Mouse (Mus musculus): ENCODE data around the gene Rrbp1. TPM values are rescaled to one million over a fixed set of nuclear protein-coding genes. Genes with fewer than 3 reads are reported as not detected.
A peak's percentile ranks its signal among the peaks of the same experiment; 100 is the strongest.

The Rrbp1 gene
- polyA plus RNA-seq (2015; fragmentation: Nextera tagmentation; extraction: Ambion mirVana): 83.1 and 86.8 TPM in 2 replicates

DNA sequence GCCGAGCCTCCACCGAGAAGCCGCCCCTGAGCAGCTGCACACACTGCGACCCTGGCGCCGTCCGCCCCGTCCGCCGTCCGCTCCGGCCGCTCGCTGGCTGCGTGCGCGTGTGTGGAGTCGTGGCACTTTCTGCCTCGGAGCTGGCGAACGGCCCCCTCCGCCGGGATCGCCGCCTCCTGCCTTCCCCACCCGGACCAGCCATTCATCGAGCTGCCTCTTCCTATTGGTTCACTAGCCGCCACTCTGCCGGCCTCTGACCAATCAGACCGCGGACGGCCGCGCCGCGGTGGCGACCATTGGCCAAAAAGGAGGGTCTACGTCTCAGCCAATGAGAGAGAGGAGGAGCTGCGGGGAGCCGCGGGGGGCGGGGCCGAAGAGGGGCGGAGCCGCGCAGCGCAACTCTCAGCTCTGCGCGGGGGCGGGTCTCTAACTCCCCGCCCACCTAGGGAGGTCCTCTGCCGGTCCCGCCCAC, at the start of gene Rrbp1:
Rrbp1 (minus strand) TSS at position 184 of the 472 bp plus-strand sequence.
- H3K27me3 ChIP-seq: no peaks in the 10 kb centered on the region
- peak within 1 kb of the TSS; percentile 98 for H3K27ac ChIP-seq
- H3K9ac ChIP-seq: peak within 1 kb of the TSS; percentile 97
- no peaks in the 10 kb centered on the region for H3K9me3 ChIP-seq
- ATAC-seq (ENCODE audit: borderline replicate concordance, extremely low read depth, low FRiP score, low TSS enrichment): peak; percentile 98
- peaks cover 5% of the 10 kb centered on the region; the same call in 1 of the 2 replicates for H3K36me3 ChIP-seq
- peaks cover 44% of the 10 kb centered on the region for H3K4me1 ChIP-seq
- peak within 1 kb of the TSS; percentile 69 for H3K4me2 ChIP-seq
- under 1% methylated on average over 52 of the region's 53 CpGs for WGBS
- H3K4me3 ChIP-seq: peak within 1 kb of the TSS; percentile 98

DNA sequence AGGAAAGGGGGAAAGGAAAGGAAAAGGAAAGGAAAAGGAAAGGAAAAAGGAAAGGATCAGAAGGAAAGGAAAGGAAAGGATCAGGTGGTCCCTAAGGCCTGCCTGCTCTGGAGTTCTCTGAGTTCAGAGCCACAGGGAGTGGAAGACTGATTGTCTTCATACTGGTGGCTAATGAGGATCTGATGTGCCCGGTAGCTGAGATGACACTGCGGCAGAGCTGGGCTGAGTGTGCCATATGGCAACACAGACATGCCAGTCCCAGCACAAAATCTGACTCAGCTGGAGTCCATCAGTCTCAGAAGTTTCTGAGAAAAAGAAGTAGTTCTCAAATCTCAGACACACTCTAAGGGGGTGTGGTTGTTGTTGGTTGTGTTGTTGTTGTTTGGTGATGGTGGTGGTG, 46.7 kb upstream of the Rrbp1 start:
- no peaks in the 10 kb centered on the region for H3K4me1 ChIP-seq
- no peak overlapping the region for H3K4me3 ChIP-seq
- H3K4me2 ChIP-seq: no peak overlapping the region
- no peaks in the 10 kb centered on the region for H3K36me3 ChIP-seq
- H3K27ac ChIP-seq: no peak overlapping the region
- H3K27me3 ChIP-seq: no peaks in the 10 kb centered on the region
- H3K9me3 ChIP-seq: no peaks in the 10 kb centered on the region
- 80% methylated on average over 2 of the region's 2 CpGs for WGBS
- H3K9ac ChIP-seq: no peak overlapping the region
- ATAC-seq (ENCODE audit: borderline replicate concordance, extremely low read depth, low FRiP score, low TSS enrichment): no peak

DNA sequence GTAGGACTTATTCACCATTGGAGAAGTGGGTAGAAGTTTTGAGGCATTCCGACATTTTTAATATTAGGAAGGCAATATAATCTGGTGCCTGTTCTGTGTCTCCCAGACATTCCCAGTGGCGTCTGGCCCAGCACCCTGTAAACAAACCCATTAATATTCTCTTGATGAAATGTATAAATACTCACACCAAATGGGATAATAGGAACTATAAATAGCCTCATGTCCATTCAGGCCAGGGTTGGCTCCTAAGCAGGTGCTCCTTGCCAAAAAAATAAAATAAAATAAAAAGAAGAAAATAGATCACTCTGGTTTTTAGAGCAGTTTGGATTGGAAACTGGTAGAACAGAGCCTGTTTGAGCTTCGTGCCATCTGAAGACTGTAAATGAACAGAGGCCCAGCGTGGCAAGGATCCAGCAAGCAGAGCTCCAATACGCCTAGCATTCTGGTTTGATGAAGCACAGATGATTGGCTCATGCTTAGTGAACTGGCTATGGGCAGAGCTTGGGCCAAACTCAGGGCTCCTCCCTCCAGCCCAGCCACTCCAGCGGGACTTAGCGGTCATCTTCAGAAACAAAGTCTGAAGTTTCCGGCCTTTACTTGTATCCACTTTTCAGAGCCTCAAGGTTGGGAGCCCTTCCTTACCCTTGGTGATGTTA, 41.5 kb upstream of the Rrbp1 start:
- Histone ChIP-seq H3K4me1 (no peaks in the 10 kb centered on the region), H3K9me3 (no peaks in the 10 kb centered on the region), H3K27ac (no peak overlapping the region), H3K9ac (no peak overlapping the region), H3K4me3 (no peak overlapping the region), H3K36me3 (no peaks in the 10 kb centered on the region), H3K27me3 (no peaks in the 10 kb centered on the region), H3K4me2 (no peak overlapping the region)
- ATAC-seq (ENCODE audit: borderline replicate concordance, extremely low read depth, low FRiP score, low TSS enrichment): no peak
- WGBS: 87% methylated on average over 8 of the region's 8 CpGs

DNA sequence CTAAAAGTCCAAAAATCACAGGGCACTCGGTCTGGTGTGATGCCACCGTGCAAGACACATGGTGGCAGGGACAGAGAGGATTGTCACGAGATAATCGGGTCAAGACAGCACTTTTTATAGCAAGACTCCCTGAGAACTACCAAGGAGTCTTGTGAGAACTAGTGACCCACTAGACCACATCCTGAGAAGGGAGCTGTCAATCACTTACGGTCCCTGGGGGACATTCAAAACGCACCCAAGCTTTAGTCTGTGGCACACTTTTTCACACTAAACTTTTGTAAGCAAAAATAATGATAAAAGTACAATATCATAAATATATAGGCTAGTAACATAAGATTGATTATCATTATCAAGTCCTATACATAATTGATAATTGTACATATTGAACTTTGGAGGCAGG, 39.8 kb upstream of the Rrbp1 start:
- Histone ChIP-seq H3K4me3 (no peak overlapping the region), H3K9ac (no peak overlapping the region), H3K9me3 (no peaks in the 10 kb centered on the region), H3K27ac (no peak overlapping the region), H3K4me1 (peaks cover 3% of the 10 kb centered on the region; the same call in 1 of the 2 replicates), H3K36me3 (no peaks in the 10 kb centered on the region), H3K27me3 (no peaks in the 10 kb centered on the region), H3K4me2 (no peak overlapping the region)
- 85% methylated on average over 6 of the region's 6 CpGs for WGBS
- ATAC-seq (ENCODE audit: borderline replicate concordance, extremely low read depth, low FRiP score, low TSS enrichment): no peak

DNA sequence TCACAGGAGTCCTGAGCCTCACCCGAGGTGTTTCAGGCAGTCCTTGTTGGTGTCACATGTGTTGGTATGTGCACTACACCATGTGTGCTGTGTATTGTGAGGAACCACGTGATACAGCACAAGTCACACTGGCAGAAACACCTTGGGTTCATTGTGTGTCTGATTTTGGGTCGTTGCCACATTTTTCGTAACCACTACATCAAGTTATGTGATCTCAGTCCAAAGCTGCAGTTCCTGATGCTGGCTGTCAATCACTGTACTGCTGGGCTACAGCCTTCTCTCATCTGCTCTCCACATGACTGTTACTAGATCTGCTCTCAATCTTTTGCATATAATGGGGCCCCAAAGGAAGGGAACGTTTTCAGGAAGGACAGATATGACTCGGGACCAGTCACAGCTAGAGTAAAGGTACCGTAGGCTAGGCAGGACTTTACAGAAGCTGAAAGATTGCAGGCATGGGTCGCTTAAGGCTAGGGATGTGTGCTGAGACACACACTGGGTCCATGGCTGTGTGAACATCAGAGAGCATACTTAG, 39.1 kb upstream of the Rrbp1 start:
- Histone ChIP-seq H3K9me3 (no peaks in the 10 kb centered on the region), H3K4me3 (no peak overlapping the region), H3K9ac (no peak overlapping the region), H3K4me1 (peaks cover 3% of the 10 kb centered on the region; the same call in 1 of the 2 replicates), H3K36me3 (no peaks in the 10 kb centered on the region), H3K4me2 (no peak overlapping the region), H3K27ac (no peak overlapping the region), H3K27me3 (no peaks in the 10 kb centered on the region)
- 70% methylated on average over 8 of the region's 8 CpGs for whole genome bisulfite sequencing
- ATAC-seq (ENCODE audit: borderline replicate concordance, extremely low read depth, low FRiP score, low TSS enrichment): no peak

DNA sequence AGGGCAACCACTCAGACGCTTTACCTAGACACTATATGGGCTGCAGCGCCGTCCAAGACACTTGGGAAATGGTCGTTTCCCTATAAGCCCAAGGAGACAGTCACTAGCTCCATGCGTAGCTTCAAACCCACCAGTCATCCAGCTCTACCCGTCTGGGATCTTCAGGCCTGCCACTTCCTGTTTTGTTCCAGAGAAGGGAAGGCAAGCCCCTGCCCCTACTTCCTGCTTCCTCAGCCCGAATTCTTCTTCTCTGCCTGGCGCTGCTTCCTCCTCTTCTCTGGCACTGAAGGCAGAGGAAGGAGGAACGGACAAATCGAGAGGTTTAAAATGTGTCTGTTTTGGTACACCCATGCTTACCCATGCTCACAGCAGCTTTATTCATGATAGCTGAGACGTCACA, 35.9 kb upstream of the Rrbp1 start:
- 56% methylated on average over 11 of the region's 11 CpGs for WGBS
- ATAC-seq (ENCODE audit: borderline replicate concordance, extremely low read depth, low FRiP score, low TSS enrichment): no peak
- no peak overlapping the region; the same call in 1 of the 2 replicates for H3K27ac ChIP-seq

DNA sequence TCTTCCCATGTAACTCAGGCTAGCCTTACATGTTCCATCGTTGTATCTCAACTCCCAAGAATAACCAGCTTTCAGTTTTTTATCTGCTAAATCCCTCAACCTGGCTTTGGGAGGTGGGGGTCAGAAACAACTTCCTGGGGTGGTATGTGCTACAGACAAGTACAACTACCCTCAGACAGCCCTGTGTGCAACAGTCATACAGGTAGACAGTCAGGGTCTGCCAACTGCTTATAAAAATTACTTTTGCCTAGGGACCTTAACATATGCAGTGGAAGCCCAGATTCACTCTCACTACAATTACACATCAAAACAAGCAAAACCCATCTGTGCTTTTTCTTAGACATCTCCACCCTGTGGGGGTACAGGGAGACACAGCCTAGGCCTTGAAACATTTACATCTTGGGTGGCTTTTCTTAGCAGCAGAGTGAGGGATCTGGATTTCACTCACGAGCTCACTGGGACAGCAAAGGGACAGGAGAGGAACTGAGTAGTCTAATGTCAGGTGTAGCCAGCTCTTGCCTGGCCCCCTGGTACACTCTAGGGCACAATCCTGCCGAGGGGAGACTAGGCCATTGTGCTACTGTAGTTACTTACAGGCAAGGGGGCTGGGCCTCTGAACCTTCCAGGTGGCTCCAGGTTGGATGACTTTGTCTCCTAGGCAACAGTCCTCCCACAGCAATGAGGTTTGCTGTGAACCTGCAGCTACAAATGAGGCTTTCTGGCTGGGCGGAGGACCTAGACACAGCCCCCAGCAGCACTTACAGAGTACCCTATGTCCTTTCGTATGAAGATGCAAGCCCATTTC, 34.9 kb upstream of the Rrbp1 start:
- Histone ChIP-seq H3K27me3 (no peaks in the 10 kb centered on the region), H3K4me2 (no peak overlapping the region), H3K9me3 (no peaks in the 10 kb centered on the region; the same call in 1 of the 2 replicates), H3K9ac (no peak overlapping the region), H3K27ac (no peak overlapping the region), H3K36me3 (no peaks in the 10 kb centered on the region), H3K4me3 (no peak overlapping the region), H3K4me1 (peaks cover 3% of the 10 kb centered on the region; the same call in 1 of the 2 replicates)
- WGBS: 58% methylated on average over 5 of the region's 5 CpGs
- no peak for ATAC-seq (ENCODE audit: borderline replicate concordance, extremely low read depth, low FRiP score, low TSS enrichment)

More for the DNA sequence above, 35.9 kb upstream of the Rrbp1 start:
- Histone ChIP-seq H3K4me2 (no peak overlapping the region), H3K9ac (no peak overlapping the region), H3K4me1 (peaks cover 3% of the 10 kb centered on the region; the same call in 1 of the 2 replicates), H3K9me3 (no peaks in the 10 kb centered on the region; the same call in 1 of the 2 replicates), H3K36me3 (no peaks in the 10 kb centered on the region), H3K4me3 (no peak overlapping the region), H3K27me3 (no peaks in the 10 kb centered on the region)

DNA sequence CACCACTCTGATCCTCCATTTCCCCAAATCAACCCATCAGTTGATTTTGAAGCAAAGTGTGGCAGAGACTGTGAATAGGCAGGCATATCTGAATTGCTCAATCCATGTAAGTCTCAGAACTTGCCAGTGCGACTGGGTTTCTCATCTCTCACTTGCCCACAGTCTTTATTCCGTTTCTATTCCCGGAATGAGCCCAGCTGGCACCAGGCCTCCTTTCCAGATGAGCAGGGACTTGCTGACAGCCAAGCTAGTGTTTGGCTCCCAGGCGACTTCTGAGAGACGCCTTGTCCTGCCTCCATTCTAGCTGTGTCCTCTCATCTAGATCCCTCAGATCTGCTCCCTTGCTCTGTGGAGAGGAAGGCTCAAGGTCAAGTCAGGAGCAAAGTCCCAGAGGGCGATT, 33.7 kb upstream of the Rrbp1 start:
- H3K9me3 ChIP-seq: no peaks in the 10 kb centered on the region; the same call in 1 of the 2 replicates
- H3K4me1 ChIP-seq: peaks cover 3% of the 10 kb centered on the region; the same call in 1 of the 2 replicates
- no peak overlapping the region for H3K9ac ChIP-seq
- H3K27ac ChIP-seq: no peak overlapping the region
- H3K4me3 ChIP-seq: no peak overlapping the region
- H3K27me3 ChIP-seq: no peaks in the 10 kb centered on the region
- no peak for ATAC-seq (ENCODE audit: borderline replicate concordance, extremely low read depth, low FRiP score, low TSS enrichment)
- H3K4me2 ChIP-seq: no peak overlapping the region
- 62% methylated on average over 6 of the region's 6 CpGs for WGBS
- no peaks in the 10 kb centered on the region for H3K36me3 ChIP-seq

DNA sequence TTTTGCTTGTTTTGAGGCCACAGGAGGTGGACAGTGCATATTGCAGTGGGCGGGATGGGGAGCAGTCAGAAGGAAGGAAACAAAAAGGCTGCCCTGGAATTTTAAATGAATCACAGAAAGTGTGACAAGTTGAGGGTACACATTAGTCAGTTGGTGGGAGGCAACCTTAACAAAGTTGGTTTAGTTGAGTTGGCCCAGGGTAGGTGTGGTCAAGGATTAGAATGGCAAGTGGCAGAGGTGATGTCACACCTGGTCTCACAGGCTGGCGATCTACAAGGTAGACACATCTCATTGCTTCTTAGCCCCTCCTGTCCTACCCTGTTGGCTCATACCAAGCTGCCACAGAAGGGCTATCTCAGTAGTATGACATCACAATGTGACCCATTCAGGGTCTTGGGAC, 21.6 kb upstream of the Rrbp1 start, which contains the start of gene Banf2:
Banf2 (plus strand) TSS at position 396 of the 400 bp plus-strand sequence.
- no peak within 1 kb of the TSS for H3K9ac ChIP-seq
- H3K27me3 ChIP-seq: no peaks in the 10 kb centered on the region
- no peak within 1 kb of the TSS for H3K4me3 ChIP-seq
- H3K27ac ChIP-seq: no peak within 1 kb of the TSS
- H3K36me3 ChIP-seq: no peaks in the 10 kb centered on the region
- no peaks in the 10 kb centered on the region for H3K9me3 ChIP-seq
- H3K4me1 ChIP-seq: no peaks in the 10 kb centered on the region
- no peak for ATAC-seq (ENCODE audit: borderline replicate concordance, extremely low read depth, low FRiP score, low TSS enrichment)
- WGBS: 83% methylated on average over 2 of the region's 2 CpGs
- H3K4me2 ChIP-seq: no peak within 1 kb of the TSS

DNA sequence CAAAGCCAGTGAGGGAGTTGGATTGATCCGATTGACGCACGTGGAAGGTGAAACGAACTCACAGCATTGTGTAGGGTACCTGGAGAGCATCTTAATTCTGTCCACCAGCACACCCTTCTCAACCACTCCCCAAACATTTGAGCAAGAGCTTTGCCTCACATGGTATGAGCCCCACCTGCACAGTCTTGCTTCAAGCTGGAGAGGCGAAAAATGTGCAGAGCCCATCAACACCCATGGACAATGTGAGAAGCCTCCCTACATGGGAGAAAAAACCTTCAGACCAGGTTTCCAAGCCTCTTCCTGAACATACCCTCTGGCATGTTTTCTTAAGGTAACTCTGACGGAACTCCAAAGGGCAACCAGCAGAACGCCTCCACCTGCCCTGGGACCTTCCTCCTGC, 19.7 kb upstream of the Rrbp1 start:
- no peak for ATAC-seq (ENCODE audit: borderline replicate concordance, extremely low read depth, low FRiP score, low TSS enrichment)
- no peaks in the 10 kb centered on the region for H3K36me3 ChIP-seq
- no peaks in the 10 kb centered on the region for H3K9me3 ChIP-seq
- no peak overlapping the region for H3K27ac ChIP-seq
- 82% methylated on average over 7 of the region's 7 CpGs for WGBS
- no peak overlapping the region for H3K4me3 ChIP-seq
- no peaks in the 10 kb centered on the region for H3K4me1 ChIP-seq
- no peaks in the 10 kb centered on the region for H3K27me3 ChIP-seq
- H3K4me2 ChIP-seq: no peak overlapping the region
- H3K9ac ChIP-seq: no peak overlapping the region

DNA sequence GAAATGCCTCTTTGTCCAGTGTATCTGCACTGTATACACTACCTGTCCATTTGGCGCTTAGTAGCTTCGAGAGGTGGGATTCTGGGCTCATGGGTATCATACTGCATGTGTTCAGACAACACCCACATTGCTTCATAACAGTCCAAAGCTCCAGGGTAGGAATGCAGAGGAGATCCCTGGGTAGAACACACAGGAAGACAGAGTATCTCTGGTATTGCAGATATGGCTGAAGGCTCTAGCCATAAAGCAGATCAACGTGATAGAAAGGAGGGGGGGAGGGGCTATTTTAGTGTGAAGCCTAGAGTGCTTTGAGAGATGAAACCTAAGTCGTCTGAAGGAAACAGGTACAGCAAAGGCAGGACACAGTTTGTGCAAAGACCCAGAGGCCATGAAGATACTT, 15.4 kb upstream of the Rrbp1 start:
- no peak for ATAC-seq (ENCODE audit: borderline replicate concordance, extremely low read depth, low FRiP score, low TSS enrichment)
- no peaks in the 10 kb centered on the region for H3K27me3 ChIP-seq
- no peaks in the 10 kb centered on the region for H3K36me3 ChIP-seq
- no peaks in the 10 kb centered on the region for H3K4me1 ChIP-seq
- no peak overlapping the region for H3K4me3 ChIP-seq
- WGBS: 64% methylated on average over 4 of the region's 4 CpGs
- no peak overlapping the region for H3K4me2 ChIP-seq
- no peaks in the 10 kb centered on the region for H3K9me3 ChIP-seq
- H3K27ac ChIP-seq: no peak overlapping the region
- no peak overlapping the region for H3K9ac ChIP-seq

DNA sequence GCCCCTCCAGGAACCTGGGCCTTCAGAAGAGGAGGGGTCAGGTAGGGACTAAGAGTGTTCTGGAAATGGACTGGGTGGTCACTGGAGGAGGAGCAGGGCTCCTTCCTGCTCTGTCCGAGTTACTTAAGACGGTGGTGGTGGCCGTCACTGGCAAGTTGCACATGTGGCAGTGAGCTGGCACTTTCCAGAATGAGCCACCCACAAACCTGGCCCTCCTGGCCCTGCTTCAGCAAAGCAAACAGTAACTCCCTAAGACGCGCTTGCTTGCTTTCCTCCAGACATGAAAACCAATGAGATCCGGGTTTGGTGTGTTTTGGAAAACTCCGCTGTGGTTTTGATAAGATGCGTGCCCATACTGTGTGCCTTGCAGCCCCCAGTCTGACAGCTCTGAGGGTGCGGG, 14.3 kb upstream of the Rrbp1 start:
- no peak overlapping the region; the same call in 1 of the 2 replicates for H3K4me2 ChIP-seq

More for the DNA sequence above, 14.3 kb upstream of the Rrbp1 start:
- Histone ChIP-seq H3K9me3 (no peaks in the 10 kb centered on the region), H3K4me1 (no peaks in the 10 kb centered on the region), H3K27ac (no peak overlapping the region), H3K9ac (no peak overlapping the region), H3K4me3 (no peak overlapping the region), H3K27me3 (no peaks in the 10 kb centered on the region), H3K36me3 (no peaks in the 10 kb centered on the region)
- WGBS: 63% methylated on average over 9 of the region's 9 CpGs
- ATAC-seq (ENCODE audit: borderline replicate concordance, extremely low read depth, low FRiP score, low TSS enrichment): peak; percentile 11; the same call in 1 of the 2 replicates
